Mouse (Mus musculus): ENCODE data around the gene Ugt2b38. TPM values are rescaled to one million over a fixed set of nuclear protein-coding genes. Genes with fewer than 3 reads are reported as not detected.
"Not testable (repeated sequence)": the region's sequence is repeated elsewhere in the genome, so short reads cannot be mapped to it uniquely, and the experiment has no call there.

Gene Ugt2b38
- total RNA-seq (2021): not detected

- intact Hi-C loops (cut with DNase I): not testable (repeated sequence)
These were observed at the start of gene Ugt2b38 for GRCm38 (mm10) chr5:87424041-87424440. TSS of gene Ugt2b38 (minus strand) at chr5:87424203.

GRCm38 (mm10) chr5:87458810-87459209 lies 34.8 kb upstream of the Ugt2b38 start:
- no peak for DNase-seq

More at GRCm38 (mm10) chr5:87424041-87424440, at the start of gene Ugt2b38:
- DNase-seq: not testable (repeated sequence)

GRCm38 (mm10) chr5:87457701-87458100 lies 33.7 kb upstream of the Ugt2b38 start:
- intact Hi-C loops (cut with DNase I): no loop called here
- no peak for DNase-seq

More at GRCm38 (mm10) chr5:87458810-87459209, 34.8 kb upstream of the Ugt2b38 start:
- intact Hi-C loops (cut with DNase I): no loop called here

GRCm38 (mm10) chr5:87456216-87456850 lies 32.3 kb upstream of the Ugt2b38 start:
- intact Hi-C loops (cut with DNase I): no loop called here
- no peak for DNase-seq

GRCm38 (mm10) chr5:87455519-87455918 lies 31.5 kb upstream of the Ugt2b38 start:
- intact Hi-C loops (cut with DNase I): no loop called here
- DNase-seq: no peak

GRCm38 (mm10) chr5:87452514-87452913 lies 28.5 kb upstream of the Ugt2b38 start:
- DNase-seq; intact Hi-C loops (cut with DNase I): not testable (repeated sequence)

GRCm38 (mm10) chr5:87436264-87436663 lies 12.3 kb upstream of the Ugt2b38 start:
- no peak for DNase-seq
- intact Hi-C loops (cut with DNase I): no loop called here

- intact Hi-C loops (cut with DNase I): no loop called here
- DNase-seq: no peak
These were observed 1.7 kb upstream of the Ugt2b38 start for GRCm38 (mm10) chr5:87425676-87426075.

GRCm38 (mm10) chr5:87396968-87397367 lies 27.0 kb downstream of the Ugt2b38 start:
- DNase-seq: no peak
- intact Hi-C loops (cut with DNase I): no loop called here

GRCm38 (mm10) chr5:87390818-87391217 lies 33.2 kb downstream of the Ugt2b38 start:
- no peak for DNase-seq
- intact Hi-C loops (cut with DNase I): no loop called here

GRCm38 (mm10) chr5:87380234-87380633 lies 43.8 kb downstream of the Ugt2b38 start:
- DNase-seq: no peak
- intact Hi-C loops (cut with DNase I): no loop called here

GRCm38 (mm10) chr5:87379825-87380224 lies 44.2 kb downstream of the Ugt2b38 start:
- no peak for DNase-seq
- intact Hi-C loops (cut with DNase I): no loop called here

- intact Hi-C loops (cut with DNase I): no loop called here
- DNase-seq: no peak
These were observed 48.1 kb downstream of the Ugt2b38 start for GRCm38 (mm10) chr5:87375874-87376383.

- intact Hi-C loops (cut with DNase I): no loop called here
- no peak for DNase-seq
These were observed 50.5 kb downstream of the Ugt2b38 start for GRCm38 (mm10) chr5:87373502-87373863.

- DNase-seq; intact Hi-C loops (cut with DNase I): not testable (repeated sequence)
These were observed 51.1 kb downstream of the Ugt2b38 start for GRCm38 (mm10) chr5:87372788-87373501.

Other genes with a start within 250 kb of the Ugt2b38 start
- gene Ugt2b37, start 169.4 kb downstream of the Ugt2b38 start, total RNA-seq (2021): not detected
- not detected for gene Ugt2a3, start 87.0 kb downstream of the Ugt2b38 start, total RNA-seq (2021)
- not detected for gene Ugt2a2, start 58.1 kb upstream of the Ugt2b38 start, total RNA-seq (2021)
- gene Gm43638, start 62.6 kb upstream of the Ugt2b38 start, total RNA-seq (2021): not detected
- gene Ugt2a1, start 66.7 kb upstream of the Ugt2b38 start, total RNA-seq (2021): not detected
- gene Sult1b1, start 114.0 kb upstream of the Ugt2b38 start, total RNA-seq (2021): not detected
- not detected for gene Sult1d1, start 144.8 kb upstream of the Ugt2b38 start, total RNA-seq (2021)
- gene Sult1e1, start 167.4 kb upstream of the Ugt2b38 start, total RNA-seq (2021): not detected
- not detected for gene Csn1s1, start 242.0 kb upstream of the Ugt2b38 start, total RNA-seq (2021)